Mouse (Mus musculus) MEL (cell line): ENCODE results near the gene Gopc. TPM values are rescaled to one million over a fixed set of nuclear protein-coding genes. Genes with fewer than 3 reads are reported as not detected.

ENCODE experiments used
- DNase-seq: peaks from one replicate; pipeline ENCODE4 v3.0.0; 2011; ENCODE audit warnings: low read depth, low spot score
- H3K27ac ChIP-seq: 2 replicates; pipeline ENCODE4 v1.5.1; 2012; ENCODE audit warnings: low read depth, mild to moderate bottlenecking, control low read depth, low read length, moderate library complexity; ENCODE audit not compliant: control insufficient read depth
- H3K27me3 ChIP-seq, 2 experiments: fragments of 150-350 bp in 1 of 2; sonication (generic) in 1 of 2; 2 replicates each; pipeline ENCODE4 v1.6.1; 2012; ENCODE audit warnings: low read length in 2 of 2, mild to moderate bottlenecking in 2 of 2, improper control_type of control experiment in 1 of 2, moderate library complexity in 1 of 2; ENCODE audit not compliant: insufficient read depth in 2 of 2, control insufficient read depth in 1 of 2
- H3K36me3 ChIP-seq, 2 experiments: 2 replicates each; pipeline ENCODE4 v1.6.1; 2012 to 2014; ENCODE audit warnings: low read length in 2 of 2, improper control_type of control experiment in 1 of 2, inconsistent platforms in 1 of 2, mild to moderate bottlenecking in 1 of 2; ENCODE audit not compliant: insufficient read depth in 2 of 2, control insufficient read depth in 1 of 2
- H3K4me1 ChIP-seq, 2 experiments: fragments of 150-350 bp in 1 of 2; sonication (generic) in 1 of 2; 2 replicates each; pipeline ENCODE4 v1.6.1; 2012; ENCODE audit warnings: low read length in 2 of 2, improper control_type of control experiment in 1 of 2, mild to moderate bottlenecking in 1 of 2; ENCODE audit not compliant: insufficient read depth in 2 of 2, control insufficient read depth in 1 of 2
- H3K4me3 ChIP-seq, 2 experiments: fragments of 150-350 bp in 1 of 2; sonication (generic) in 1 of 2; 2 replicates each; pipeline ENCODE4 v1.5.1; 2012; ENCODE audit warnings: low read depth in 2 of 2, low read length in 2 of 2, mild to moderate bottlenecking in 2 of 2, moderate library complexity in 2 of 2, control low read depth in 1 of 2, improper control_type of control experiment in 1 of 2; ENCODE audit not compliant: control insufficient read depth in 1 of 2, insufficient read depth in 1 of 2
- H3K79me2 ChIP-seq: 2 replicates; pipeline ENCODE4 v1.6.1; 2012; ENCODE audit warnings: mild to moderate bottlenecking, low read length, moderate library complexity; ENCODE audit not compliant: control insufficient read depth, poor library complexity, insufficient read depth
- H3K9ac ChIP-seq: 2 replicates; pipeline ENCODE4 v1.6.1; 2012; ENCODE audit warnings: low read depth, mild to moderate bottlenecking, control low read depth, low read length, moderate library complexity; ENCODE audit not compliant: control insufficient read depth, poor library complexity, severe bottlenecking
- H3K9me3 ChIP-seq: fragments of 150-350 bp; sonication (generic); replicated peaks from 2 replicates; pipeline ENCODE4 v1.6.1; 2012; ENCODE audit warnings: mild to moderate bottlenecking, low read length, improper control_type of control experiment, moderate library complexity; ENCODE audit not compliant: insufficient read depth
- BHLHE40 ChIP-seq: IDR thresholded peaks from 2 replicates; pipeline ENCODE4 v1.6.1; 2012; ENCODE audit warnings: low read depth, mild to moderate bottlenecking, inconsistent platforms, low read length, improper control_type of control experiment, borderline replicate concordance
- CHD2 ChIP-seq: IDR thresholded peaks from 2 replicates; pipeline ENCODE4 v1.6.1; 2011; ENCODE audit warnings: low read length, improper control_type of control experiment
- CTCF ChIP-seq, 3 experiments: IDR thresholded peaks in 2 of 3; conservative IDR thresholded peaks in 1 of 3; 2 replicates each; pipeline ENCODE4 v1.5.1; 2011 to 2012; ENCODE audit warnings: low read length in 3 of 3, low read depth in 2 of 3, mild to moderate bottlenecking in 2 of 3, improper control_type of control experiment in 1 of 3, inconsistent platforms in 1 of 3, mixed read lengths in 1 of 3, moderate library complexity in 1 of 3; ENCODE audit not compliant: control insufficient read depth in 1 of 3, insufficient read depth in 1 of 3, poor library complexity in 1 of 3, severe bottlenecking in 1 of 3
- ELF1 ChIP-seq: IDR thresholded peaks from 2 replicates; pipeline ENCODE4 v1.6.1; 2014; ENCODE audit warnings: low read depth, mild to moderate bottlenecking, inconsistent platforms, low read length, improper control_type of control experiment, moderate library complexity
- EP300 ChIP-seq, 2 experiments: IDR thresholded peaks; 2 replicates each; pipeline ENCODE4 v1.6.1; 2011; ENCODE audit warnings: improper control_type of control experiment in 2 of 2, low read length in 2 of 2, low read depth in 1 of 2, mild to moderate bottlenecking in 1 of 2
- GABPA ChIP-seq: IDR thresholded peaks from 2 replicates; pipeline ENCODE4 v1.6.1; 2012; ENCODE audit warnings: low read depth, mild to moderate bottlenecking, inconsistent platforms, low read length, improper control_type of control experiment, moderate library complexity
- MAFK ChIP-seq: IDR thresholded peaks from 2 replicates; pipeline ENCODE4 v1.6.1; 2011; ENCODE audit warnings: low read depth, mild to moderate bottlenecking, low read length, improper control_type of control experiment, borderline replicate concordance
- MYC ChIP-seq: IDR thresholded peaks from 2 replicates; pipeline ENCODE4 v1.6.1; 2011; ENCODE audit warnings: low read depth, mild to moderate bottlenecking, low read length, improper control_type of control experiment, moderate library complexity
- POLR2AphosphoS5 ChIP-seq: IDR thresholded peaks from 2 replicates; pipeline ENCODE4 v1.6.1; 2012; ENCODE audit warnings: low read depth, borderline replicate concordance, mild to moderate bottlenecking, inconsistent platforms, low read length, moderate library complexity, mixed read lengths
- SMC3 ChIP-seq: IDR thresholded peaks from 2 replicates; pipeline ENCODE4 v1.6.1; 2011; ENCODE audit warnings: low read depth, low read length, improper control_type of control experiment
- TAL1 ChIP-seq: IDR thresholded peaks from 2 replicates; pipeline ENCODE4 v1.6.1; 2012; ENCODE audit warnings: mild to moderate bottlenecking, inconsistent platforms, low read length, moderate library complexity, mixed read lengths
- TBP ChIP-seq: IDR thresholded peaks from 2 replicates; pipeline ENCODE4 v1.8.0; 2011; ENCODE audit warnings: low read depth, low read length, improper control_type of control experiment
- UBTF ChIP-seq: IDR thresholded peaks from 2 replicates; pipeline ENCODE4 v1.6.1; 2012; ENCODE audit warnings: low read depth, mild to moderate bottlenecking, inconsistent platforms, low read length, improper control_type of control experiment, moderate library complexity, borderline replicate concordance; ENCODE audit not compliant: insufficient read depth
- USF2 ChIP-seq, 2 experiments: IDR thresholded peaks; 2 replicates each; pipeline ENCODE4 v1.6.1; 2011 to 2012; ENCODE audit warnings: improper control_type of control experiment in 2 of 2, low read length in 2 of 2, borderline replicate concordance in 1 of 2, inconsistent platforms in 1 of 2, low read depth in 1 of 2, mild to moderate bottlenecking in 1 of 2; ENCODE audit not compliant: insufficient read depth in 1 of 2
- ZC3H11A ChIP-seq: IDR thresholded peaks from 2 replicates; pipeline ENCODE4 v1.6.1; 2012; ENCODE audit warnings: low read depth, mild to moderate bottlenecking, inconsistent platforms, low read length, improper control_type of control experiment
- ZKSCAN1 ChIP-seq: IDR thresholded peaks from 2 replicates; pipeline ENCODE4 v1.6.1; 2012; ENCODE audit warnings: low read depth, mild to moderate bottlenecking, inconsistent platforms, low read length, improper control_type of control experiment, moderate library complexity
- ZMIZ1 ChIP-seq: IDR thresholded peaks from 2 replicates; pipeline ENCODE4 v1.6.1; 2012; ENCODE audit warnings: low read depth, mild to moderate bottlenecking, inconsistent platforms, low read length, improper control_type of control experiment, moderate library complexity
- ZNF384 ChIP-seq: IDR thresholded peaks from 2 replicates; pipeline ENCODE4 v1.6.1; 2012; ENCODE audit warnings: low read depth, mild to moderate bottlenecking, inconsistent platforms, low read length, improper control_type of control experiment
- polyA plus RNA-seq, 2 experiments: library from polyadenylated mRNA; stranded (reverse) in 1 of 2; unstranded in 1 of 2; fragments of >175 nt in 1 of 2; fragments of >200 nt in 1 of 2; gene quantifications; 2 replicates each; pipeline versions ENCODE4 v1.2.1 to v1.2.4; 2012; ENCODE audit warnings: low replicate concordance in 2 of 2, low read depth in 1 of 2; ENCODE audit not compliant: insufficient read length in 2 of 2, insufficient read depth in 1 of 2, missing spikeins in 1 of 2
- total RNA-seq: library from RNA; depleted of rRNA; stranded (reverse); fragments of 300-350 nt; gene quantifications from 2 replicates; pipeline ENCODE4 v1.2.3, GENCODE M21; 2012

Gene Gopc
- total and polyA plus RNA-seq, 3 experiments, result 6.2 to 8.2 TPM; not detected in 1

DNA sequence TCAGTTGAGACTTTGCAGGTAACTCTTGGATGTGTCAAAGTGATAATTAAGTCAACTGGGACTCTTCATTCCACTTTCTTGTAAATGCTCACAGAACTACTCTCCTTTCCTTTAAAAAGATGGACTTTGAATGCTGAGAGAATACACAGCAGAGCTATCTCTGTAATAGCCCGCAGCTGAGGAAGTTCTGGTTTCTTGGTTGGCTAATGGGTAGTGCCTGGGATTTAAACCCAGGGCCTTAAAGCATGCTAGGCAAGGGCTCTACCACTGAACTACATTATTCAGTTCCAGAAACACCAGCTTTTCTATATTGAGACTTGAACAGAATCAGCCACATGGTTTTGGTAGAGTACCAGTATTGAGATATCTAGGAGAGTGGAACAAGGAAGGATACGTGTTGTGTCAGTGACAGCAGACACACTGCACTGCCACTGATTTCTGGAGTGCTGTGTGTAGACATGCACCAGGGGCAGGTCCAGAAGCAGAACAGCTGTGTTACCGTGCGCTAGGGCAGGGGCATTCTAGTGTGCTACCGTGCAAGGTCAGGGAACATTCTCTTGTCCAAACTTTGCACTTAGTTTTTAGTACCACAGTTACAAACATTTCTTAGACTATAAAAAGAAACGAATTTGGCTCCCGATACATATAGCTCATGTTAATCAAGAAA is 44.5 kb upstream of the Gopc start:
- H3K36me3 ChIP-seq, result peaks cover 8 to 10% of the 10 kb centered on the region in 2 experiments; a peak in 3 of 4 replicates
- H3K4me1 ChIP-seq, result peaks cover 2 to 5% of the 10 kb centered on the region in 2 experiments; a peak in 2 of 4 replicates
- peaks cover 54% of the 10 kb centered on the region for H3K79me2 ChIP-seq
- DNase-seq, result no peak
- no peak overlapping the region for H3K9ac ChIP-seq
- H3K27me3 ChIP-seq, result no peaks in the 10 kb centered on the region
- no peak overlapping the region for H3K4me3 ChIP-seq
- H3K27ac ChIP-seq, result no peak overlapping the region
- TF ChIP-seq SMC3 (no peak), ZNF384 (no peak), BHLHE40 (no peak), ZC3H11A (no peak), GABPA (no peak), TBP (no peak), MAFK (no peak), TAL1 (no peak), POLR2AphosphoS5 (no peak), ZKSCAN1 (no peak)
- H3K9me3 ChIP-seq, result no peaks in the 10 kb centered on the region

DNA sequence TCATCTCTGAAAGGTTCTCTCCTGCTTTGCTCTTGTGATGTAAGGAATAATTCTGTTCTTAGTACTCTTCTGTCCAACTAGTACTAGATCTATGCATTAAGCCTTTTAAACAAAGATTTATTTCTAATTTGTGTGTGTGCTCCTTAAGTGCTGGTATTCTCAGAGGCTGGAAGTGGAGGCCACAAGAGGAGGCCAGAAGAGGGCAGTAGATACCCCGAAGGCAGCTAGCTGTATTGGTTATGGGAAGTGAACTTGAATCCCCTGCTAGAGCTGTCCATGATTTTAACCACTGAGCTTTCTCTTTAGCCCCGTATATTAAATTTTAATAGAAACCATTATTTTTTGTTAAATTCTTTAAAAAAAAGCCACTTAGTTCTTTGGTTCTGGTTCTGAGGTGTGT is 41.2 kb upstream of the Gopc start:
- no peaks in the 10 kb centered on the region for H3K9me3 ChIP-seq
- no peak overlapping the region for H3K27ac ChIP-seq
- TF ChIP-seq CTCF (IDR thresholded peaks at IDR 0.05 in 2 of 3, conservative IDR thresholded peaks at IDR 0.05 in 1 of 3; ENCODE audit: control insufficient read depth in 1 of 3, insufficient read depth in 1 of 3, low read depth in 2 of 3, low read length in 3 of 3, poor library complexity in 1 of 3, severe bottlenecking in 1 of 3), result peak; percentile 50 to 59 (median 56)
- no peak for TF ChIP-seq ZKSCAN1
- no peak for TF ChIP-seq TBP
- no peak for TF ChIP-seq USF2 (IDR thresholded peaks at IDR 0.05; ENCODE audit: borderline replicate concordance in 1 of 2, insufficient read depth in 1 of 2, low read depth in 1 of 2, low read length in 2 of 2)
- TF ChIP-seq SMC3, result 0 out of 2 replicates have a peak, but pooled peaks have one; percentile 2
- no peak overlapping the region for H3K4me3 ChIP-seq
- peaks cover 1 to 29% of the 10 kb centered on the region in 2 experiments for H3K36me3 ChIP-seq
- H3K27me3 ChIP-seq, result no peaks in the 10 kb centered on the region
- H3K9ac ChIP-seq, result no peak overlapping the region
- peak; percentile 65 for DNase-seq
- H3K4me1 ChIP-seq, result peaks cover 2 to 11% of the 10 kb centered on the region in 2 experiments; a peak in 3 of 4 replicates
- peaks cover 82% of the 10 kb centered on the region for H3K79me2 ChIP-seq

DNA sequence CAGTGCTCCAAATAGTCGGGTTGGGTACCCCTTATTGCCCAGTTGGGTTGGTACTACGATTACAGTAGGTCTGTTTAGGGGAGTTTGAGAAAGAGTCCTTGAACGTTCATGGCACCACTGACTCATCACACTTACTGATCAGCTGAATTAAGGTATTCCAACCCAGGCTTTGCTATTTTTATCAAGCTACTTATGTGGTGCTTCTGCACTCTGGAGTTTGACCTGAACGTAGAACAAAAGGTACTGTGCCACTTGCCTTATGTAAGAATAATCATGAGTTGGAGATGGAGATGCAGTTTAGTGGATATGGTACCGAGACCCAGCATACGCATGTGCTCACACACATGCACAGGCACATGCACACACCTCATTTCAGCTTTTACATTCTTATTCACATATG is 39.8 kb upstream of the Gopc start:
- Histone ChIP-seq H3K9ac (no peak overlapping the region), H3K79me2 (peaks cover 81% of the 10 kb centered on the region), H3K27me3 (no peaks in the 10 kb centered on the region)
- TF ChIP-seq GABPA (no peak), BHLHE40 (no peak), CHD2 (no peak), ZMIZ1 (no peak), MAFK (no peak), MYC (no peak), ZNF384 (no peak), ELF1 (no peak), POLR2AphosphoS5 (no peak), EP300 (IDR thresholded peaks at IDR 0.05; ENCODE audit: low read depth in 1 of 2, low read length in 2 of 2) (no peak), UBTF (no peak)
- TF ChIP-seq, all 39 proteins: peak for 0
- Histone ChIP-seq H3K4me1 (peaks cover 2 to 11% of the 10 kb centered on the region in 2 experiments; a peak in 3 of 4 replicates), H3K36me3 (peaks cover 0 to 29% of the 10 kb centered on the region in 2 experiments), H3K27ac (no peak overlapping the region), H3K4me3 (no peak overlapping the region), H3K9me3 (no peaks in the 10 kb centered on the region)
- DNase-seq, result no peak
